1 mouse cellular context compared by ENCODE assay signal in the genomic region with DNA sequence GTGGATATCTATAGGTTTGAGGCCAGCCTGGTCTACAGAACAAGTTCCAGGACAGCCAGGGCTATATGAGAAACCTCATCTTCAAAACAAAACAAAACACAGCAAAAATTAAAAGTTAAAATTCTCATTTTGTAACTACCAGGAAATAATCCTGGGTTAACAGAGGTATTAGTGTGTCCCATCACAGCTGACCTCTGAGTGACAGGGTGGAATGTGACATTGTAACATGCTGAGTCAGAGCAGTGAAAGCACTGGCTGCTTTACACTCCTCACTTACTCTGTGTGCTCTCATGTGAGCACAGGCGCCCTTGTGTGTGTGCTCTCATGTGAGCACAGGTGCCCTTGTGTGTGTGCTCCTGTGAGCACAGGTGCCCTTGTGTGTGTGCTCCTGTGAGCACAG.
TF ChIP-seq lines count a peak whose summit lies in the region.

No protein-coding gene starts in this region.

TF ChIP-seq in C2C12, 6 proteins besides CTCF, POLR2A, EP300 and RAD21:
- TF ChIP-seq MYOD1 (IDR thresholded peaks at IDR 0.05; ENCODE audit: control insufficient read depth, insufficient read length, low read depth) (peak; percentile 46), MYOG (IDR thresholded peaks at IDR 0.05; ENCODE audit: control insufficient read depth, extremely low read depth, insufficient read length) (no peak)
TF ChIP-seq in C2C12: peak in this region for 1.
